Mouse (Mus musculus): Measurements from ENCODE around the gene Gkn1.

The Gkn1 gene

DNA sequence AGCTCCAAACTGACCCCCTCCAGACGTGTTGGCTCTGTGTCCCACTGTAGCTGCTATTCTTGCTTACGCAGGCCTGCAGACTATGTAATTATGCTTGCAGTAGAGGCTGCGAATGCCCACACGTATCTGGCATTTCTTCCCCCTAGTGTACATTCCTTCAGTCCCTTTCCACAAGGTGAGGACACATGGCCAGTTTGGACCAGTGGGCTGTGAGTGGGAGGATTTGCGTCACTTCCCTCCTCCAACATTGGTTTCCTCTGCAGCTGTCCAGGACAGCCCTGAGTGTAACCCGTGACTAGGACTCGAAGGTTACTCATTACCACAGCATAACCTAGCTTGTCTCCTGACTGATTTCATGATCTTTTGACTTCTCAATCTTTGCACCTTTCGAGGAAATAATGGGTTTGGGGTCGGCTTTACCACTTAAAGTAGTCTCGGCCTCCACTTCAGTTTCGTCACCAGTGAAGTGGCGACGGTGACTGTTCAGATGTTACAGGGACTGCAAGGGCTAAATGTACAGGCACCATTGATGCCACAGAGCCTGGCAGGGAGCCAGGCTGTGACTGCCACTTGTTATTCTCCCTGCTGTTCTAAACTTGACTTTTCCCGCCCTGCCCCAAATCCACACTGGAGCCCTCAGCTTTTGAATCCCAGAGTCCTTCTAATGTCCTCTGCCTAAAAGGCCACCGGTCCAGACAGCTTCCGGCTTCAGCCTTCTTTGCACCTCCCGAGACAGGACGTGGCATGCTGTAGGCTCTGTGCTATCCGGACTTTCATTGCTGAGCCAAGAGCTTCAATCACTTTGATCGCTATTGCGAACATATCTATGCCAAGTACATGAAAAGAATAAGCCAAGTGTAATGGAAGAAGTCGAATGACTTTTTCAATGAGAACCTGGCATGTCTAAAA lies 22.2 kb downstream of the Gkn1 start:
- intact Hi-C loops (cut with DNase I): no loop called here

DNA sequence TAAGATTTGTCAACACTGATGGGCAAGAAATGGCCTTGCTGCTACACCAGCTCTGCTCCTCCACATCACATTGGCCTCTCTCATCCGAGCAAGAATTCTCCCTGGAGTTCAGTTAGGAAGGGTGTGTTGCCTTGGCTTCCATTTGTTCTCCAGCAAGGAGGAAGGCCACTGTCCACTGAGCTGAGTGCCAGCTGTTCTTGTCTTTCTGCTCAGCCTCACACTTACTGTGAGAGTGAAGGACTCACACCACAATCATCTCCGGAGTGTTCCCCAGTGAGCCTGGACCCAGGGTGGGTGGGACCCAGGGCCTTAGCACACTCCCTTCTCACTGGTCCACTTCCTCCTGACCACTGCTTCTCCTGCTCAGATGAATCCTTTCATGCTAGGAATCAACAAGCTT lies 23.8 kb downstream of the Gkn1 start:
- intact Hi-C loops (cut with DNase I): no loop called here

DNA sequence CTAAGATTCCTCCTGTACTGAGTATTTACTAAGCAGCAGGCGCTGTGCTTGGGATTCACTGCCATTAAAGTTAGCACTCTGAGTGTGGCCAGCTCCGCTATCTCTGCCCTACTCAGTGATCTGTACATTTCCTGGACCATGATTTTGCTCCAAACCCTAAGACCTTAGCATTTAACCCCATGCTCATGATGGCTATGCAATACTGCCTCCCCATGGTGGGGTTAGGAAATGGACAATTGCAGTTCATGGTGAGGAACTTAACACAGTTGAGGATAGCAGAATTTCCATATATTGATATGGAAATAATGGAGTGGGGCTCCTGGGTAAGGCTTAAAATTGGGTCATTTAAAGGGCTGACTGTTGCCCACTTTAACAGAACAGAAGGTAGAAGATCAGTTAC lies 27.4 kb downstream of the Gkn1 start:
- intact Hi-C loops (cut with DNase I): loop anchor here (1.0 kb wide), 1 partner anchor 222 kb away; no protein-coding TSS in a partner anchor

DNA sequence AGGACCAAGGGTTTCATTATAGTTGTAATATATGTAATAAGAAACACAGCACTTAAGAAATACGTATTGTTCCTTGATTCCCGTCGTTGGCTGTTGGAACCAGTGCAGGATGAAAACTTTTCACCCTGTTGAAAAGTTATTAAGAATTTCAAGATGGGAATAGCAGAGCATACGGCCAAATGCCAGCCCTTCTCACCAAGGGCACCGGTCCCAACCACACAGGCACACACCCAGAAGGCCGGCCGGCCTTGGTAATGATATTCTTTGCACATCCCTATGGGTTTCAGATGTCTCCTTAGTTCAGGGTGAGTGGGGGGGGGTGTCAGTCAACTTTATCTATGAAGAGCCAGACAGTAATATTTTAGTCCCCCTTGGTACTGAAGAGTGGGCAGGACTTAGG lies 32.1 kb downstream of the Gkn1 start:
- intact Hi-C loops (cut with DNase I): loop anchor here (10.0 kb wide), 1 partner anchor 84 kb away; no protein-coding TSS in a partner anchor

DNA sequence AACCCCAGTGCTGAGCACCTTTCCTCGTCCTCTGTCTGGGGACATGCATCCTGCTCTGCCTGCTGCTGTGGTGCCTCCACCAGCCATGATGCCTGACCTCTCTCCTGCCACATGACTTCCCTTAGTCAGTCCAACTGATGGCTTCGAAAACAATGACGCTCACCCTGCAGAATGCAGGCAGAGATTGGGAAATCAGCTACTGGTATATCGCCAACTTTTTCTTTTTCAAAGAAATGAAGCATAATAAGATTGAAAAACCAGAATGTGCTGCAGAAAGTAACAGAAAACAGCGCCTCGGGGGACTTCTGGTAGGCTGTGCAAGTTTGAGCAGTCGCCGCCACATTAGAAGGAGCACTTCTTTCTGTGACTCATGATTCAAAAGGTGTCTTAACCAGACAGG lies 33.8 kb downstream of the Gkn1 start:
- intact Hi-C loops (cut with DNase I): loop anchor here (10.0 kb wide), 1 partner anchor 82 kb away; no protein-coding TSS in a partner anchor

DNA sequence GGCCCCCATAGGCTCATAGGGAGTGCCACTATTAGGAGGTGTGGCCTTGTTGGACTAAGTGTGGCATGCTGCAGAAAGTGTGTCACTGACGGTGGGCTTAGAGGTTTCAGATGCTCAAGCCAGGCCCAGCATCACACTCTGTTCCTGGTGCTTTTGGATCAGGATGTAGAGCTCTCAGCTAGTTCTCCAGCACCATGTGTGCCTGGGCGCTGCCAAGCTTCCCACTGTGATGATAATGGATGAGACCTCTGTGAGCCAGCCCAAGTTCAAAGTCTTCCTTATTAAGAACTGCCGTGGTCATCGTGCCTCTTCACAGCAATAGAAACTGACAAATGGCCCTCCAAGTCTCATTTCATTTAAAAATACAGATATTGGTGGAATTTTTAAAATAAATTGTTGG lies 38.0 kb downstream of the Gkn1 start:
- intact Hi-C loops (cut with DNase I): loop anchor here (10.0 kb wide), 1 partner anchor 78 kb away; no protein-coding TSS in a partner anchor

DNA sequence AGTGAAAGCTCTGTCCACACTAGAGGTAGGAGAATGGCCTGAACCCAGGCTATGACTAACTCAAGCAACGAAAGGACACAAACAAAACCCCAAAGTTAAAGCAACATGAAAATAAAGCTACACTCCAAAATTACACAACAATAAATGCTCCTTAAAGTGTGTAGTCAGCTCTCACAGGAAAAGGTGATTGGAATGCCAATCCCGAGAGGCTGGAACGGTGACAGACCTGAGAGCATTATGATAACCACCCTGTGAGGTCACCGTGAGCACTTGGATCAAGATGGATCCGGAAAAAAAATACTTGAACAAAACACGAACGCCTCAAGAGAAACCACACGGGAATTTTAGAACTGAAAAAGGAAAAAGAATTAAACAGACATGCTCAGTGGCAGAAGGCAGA lies 46.3 kb downstream of the Gkn1 start:
- intact Hi-C loops (cut with DNase I): no loop called here

DNA sequence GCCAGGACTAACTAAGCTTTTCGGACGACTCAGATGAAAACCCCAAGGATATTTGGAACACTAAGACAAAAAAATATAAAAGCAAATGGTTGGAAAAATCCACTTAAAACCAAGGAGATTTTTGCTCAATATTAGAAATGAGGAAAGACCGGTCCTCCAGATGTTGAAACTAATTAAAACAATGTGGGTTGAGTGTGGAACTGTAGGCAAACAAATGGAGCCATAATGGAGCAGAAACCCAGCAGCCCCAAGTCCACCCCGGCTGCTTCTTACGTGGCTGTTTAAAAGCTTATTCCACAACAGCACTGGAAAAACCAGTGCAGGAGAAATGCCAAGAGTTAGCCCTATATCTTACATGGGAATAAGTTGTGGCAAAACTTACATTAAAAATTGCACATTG lies 48.0 kb downstream of the Gkn1 start:
- intact Hi-C loops (cut with DNase I): no loop called here

DNA sequence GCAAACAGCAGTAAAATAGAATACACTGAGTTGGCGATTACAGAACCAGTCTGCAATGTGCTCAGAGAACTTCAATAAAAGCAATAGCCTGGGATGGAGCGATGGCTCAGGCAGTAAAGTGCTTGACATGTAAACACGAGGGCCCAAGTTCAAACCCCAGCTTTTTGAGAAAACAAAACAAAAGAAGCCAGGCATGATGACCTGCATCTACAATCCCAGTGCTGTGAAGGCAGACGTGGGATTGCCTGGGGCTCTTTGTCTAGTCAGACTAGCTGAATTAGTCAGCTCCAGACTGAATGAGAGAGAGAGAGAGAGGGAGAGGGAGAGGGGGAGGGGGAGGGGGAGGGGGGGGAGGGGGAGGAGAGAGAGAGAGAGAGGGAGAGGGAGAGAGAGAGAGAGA lies 48.8 kb downstream of the Gkn1 start:
- intact Hi-C loops (cut with DNase I): no loop called here
